Mouse (Mus musculus) forelimb bud, embryonic 11.5 days (tissue): ENCODE data around the gene Muc1.

Experiments
- DNase-seq: peaks from one replicate; pipeline ENCODE4 v3.0.0-alpha.2; 2012; ENCODE audit warnings: low read depth, low spot score

Muc1 gene

DNA sequence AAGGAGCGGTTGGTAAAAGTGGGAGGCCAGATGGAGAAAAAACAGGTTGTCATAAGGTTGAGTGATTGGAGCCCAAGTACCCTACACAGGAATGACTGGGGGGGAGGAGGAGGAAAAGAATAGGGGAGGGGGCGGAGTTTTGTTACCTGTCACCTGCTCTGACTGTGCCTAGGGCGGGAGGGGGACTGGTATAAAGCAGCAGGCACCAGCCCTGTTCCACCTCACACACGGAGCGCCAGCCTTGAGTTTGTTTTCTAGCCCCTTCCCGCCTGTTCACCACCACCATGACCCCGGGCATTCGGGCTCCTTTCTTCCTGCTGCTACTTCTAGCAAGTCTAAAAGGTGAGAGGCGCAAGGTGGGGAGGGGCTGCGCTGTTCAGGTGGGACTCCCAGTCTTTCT, at the start of gene Muc1:
Gene Muc1, plus strand, starts transcription at position 222 of the 400 bp plus-strand sequence.
- no peak for DNase-seq

DNA sequence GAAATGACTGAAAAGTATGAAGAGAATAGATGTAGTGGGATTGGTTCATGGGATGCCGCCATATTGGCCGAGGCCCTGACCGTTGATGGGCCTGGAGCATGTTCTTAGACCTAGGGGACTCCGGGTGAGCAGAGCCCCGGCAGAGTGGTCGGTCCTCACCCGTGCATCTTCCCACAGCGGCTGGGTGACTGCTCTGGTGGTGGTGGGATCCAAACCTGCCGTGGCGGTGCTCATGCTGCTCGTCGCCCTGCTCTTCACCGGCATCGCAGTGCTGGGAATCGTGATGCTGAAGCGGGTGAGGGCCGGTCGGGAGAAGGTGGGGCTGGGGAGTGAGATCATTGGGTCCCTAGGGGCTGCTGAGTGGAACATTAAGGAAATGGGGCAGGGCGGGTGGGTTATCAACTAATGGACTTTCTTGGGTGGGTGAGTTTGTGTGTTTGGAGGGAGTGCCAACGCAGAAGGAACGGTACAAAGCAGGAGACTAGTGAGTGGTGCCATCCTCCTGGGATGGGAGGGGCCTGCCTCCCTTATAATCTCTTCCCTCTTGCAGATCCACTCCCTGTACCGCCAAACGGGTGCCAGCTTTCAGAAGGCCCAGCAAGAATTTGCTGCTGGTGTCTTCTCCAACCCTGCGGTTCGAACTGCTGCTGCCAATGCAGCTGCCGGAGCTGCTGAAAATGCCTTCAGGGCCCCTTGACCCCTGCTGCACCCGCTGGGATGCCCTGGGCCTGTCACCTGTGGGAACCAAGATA, 46.9 kb upstream of the Muc1 start:
- DNase-seq: no peak

DNA sequence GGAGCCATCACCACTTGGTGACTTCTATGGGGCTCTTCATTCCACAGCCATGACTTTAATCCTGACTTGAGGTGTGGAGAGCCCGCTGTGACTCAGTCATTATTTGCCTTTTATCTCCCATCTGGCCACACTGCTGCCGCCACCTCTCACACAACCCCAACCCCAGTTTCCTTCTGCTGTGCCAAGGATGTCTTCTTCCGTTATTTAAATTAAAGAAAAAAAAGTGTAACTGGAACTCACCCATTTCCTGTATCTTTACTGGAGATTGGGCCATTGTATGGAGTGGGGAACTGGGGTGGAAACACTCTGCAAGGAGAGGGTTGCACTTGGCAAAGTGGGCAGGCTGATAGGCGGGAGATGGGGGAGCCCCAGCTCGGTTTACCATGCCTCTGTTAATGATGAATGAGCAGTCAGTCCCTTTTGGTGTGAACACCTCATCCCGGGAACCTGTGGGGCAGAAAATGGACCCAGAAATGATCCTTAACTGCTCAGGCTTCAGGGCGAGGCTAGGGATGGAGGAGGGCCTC, 46.3 kb upstream of the Muc1 start:
- DNase-seq: no peak

DNA sequence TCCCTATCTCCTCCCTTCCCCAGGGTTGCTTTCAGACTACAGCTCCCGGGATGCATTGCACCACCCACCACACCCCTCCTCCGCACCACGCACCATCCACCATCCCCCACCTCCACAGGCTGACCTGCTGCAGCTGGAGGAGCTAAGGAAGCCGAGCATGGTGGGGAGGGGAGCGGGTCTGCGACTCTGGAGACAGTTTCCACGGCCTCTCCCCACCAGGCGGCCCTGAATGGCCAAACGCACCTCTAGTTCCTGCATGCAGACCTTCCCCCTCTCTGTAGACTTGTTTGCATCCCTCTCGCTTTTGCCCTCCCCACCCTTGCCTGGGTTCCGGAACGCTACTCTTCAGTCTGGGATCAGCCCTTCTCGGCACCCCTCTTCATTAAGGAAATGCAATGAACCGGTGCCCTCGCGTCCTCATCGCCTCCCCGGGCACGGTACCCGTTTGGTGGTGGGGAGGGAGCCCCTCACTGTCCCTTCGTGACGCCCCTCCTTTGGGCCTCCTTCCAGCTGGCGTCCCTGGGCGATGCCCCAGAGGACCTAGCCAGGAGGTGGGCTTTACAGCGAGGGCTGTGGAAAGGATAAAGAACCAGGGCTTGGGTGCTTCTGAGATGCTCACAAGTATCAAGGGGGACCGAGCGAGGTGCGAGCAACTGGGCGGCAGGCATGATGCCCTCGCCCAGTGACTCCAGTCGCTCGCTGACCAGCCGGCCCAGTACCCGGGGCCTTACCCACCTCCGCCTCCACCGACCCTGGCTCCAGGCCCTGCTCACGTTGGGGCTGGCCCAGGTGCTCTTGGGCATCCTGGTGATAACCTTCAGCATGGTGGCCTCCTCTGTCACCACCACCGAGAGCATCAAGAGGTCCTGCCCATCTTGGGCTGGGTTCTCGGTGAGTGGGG, 45.5 kb upstream of the Muc1 start, which contains the start of gene Fam189b:
Gene Fam189b, plus strand, starts transcription at position 86 of the 901 bp plus-strand sequence.
- DNase-seq: peak; percentile 86

DNA sequence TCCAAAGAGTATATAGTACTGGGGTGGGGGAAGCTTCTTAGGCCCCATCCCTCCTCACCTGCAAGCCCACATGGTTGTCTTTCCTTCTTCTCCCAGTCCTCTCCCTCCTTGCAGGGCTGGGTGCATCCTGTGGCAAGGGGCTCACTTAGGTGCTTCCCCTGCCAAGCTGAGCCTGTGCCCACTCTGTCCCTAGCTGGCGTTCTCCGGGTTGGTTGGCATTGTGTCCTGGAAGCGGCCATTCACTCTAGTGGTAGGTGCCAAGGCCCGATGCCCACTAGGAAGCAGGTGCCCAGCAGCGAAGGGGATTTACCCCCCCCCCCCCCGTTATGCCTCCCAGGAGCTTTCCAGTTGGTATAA, 44.9 kb upstream of the Muc1 start:
- no peak for DNase-seq

DNA sequence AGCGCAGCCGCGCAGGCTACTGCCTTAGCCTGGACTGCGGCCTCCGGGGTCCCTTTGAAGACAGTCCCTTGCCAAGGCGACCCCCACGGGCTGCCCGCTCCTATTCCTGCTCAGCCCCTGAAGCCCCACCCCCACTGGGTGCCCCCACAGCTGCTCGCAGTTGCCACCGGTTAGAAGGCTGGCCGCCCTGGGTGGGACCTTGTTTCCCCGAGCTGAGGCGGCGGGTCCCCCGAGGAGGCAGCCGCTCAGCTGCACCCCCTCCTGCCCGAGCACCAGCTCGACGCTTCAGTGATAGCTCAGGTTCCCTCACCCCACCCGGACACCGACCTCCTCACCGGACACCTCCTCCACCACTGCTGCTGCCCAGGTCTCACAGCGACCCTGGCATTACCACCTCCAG, 41.7 kb upstream of the Muc1 start:
- no peak for DNase-seq

DNA sequence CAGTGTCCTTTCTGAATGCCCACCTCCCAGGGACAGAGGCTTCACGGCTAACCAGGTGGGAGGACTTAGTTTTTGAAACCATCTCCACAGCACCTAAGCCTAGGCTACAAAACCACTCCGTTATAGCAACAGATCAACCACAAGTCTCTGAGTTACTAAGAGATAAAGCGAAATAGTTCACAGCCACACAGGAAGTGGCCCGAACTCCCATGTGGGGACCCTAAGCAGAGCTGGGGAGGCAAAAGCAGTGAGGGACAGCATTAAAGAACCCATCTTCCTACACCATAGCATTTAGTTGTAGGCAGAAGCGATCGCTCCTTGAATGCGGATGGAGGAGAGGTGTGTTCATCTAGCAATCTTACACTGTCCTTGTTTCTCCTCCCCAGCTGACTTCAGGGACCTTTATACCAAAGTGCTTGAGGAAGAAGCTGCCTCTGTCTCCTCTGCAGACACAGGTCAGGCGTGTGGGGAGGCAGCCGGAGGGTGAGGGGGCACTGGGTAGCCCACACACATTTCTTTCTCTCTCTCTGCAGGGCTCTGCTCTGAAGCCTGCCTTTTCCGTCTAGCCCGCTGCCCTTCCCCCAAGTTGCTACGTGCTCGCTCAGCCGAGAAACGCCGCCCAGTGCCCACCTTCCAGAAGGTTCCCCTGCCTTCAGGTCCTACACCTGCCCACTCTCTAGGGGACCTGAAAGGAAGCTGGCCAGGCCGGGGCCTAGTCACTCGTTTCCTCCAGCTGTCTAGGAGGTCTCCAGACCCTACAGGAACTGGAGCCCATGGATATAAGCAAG, 41.0 kb upstream of the Muc1 start:
- no peak for DNase-seq

DNA sequence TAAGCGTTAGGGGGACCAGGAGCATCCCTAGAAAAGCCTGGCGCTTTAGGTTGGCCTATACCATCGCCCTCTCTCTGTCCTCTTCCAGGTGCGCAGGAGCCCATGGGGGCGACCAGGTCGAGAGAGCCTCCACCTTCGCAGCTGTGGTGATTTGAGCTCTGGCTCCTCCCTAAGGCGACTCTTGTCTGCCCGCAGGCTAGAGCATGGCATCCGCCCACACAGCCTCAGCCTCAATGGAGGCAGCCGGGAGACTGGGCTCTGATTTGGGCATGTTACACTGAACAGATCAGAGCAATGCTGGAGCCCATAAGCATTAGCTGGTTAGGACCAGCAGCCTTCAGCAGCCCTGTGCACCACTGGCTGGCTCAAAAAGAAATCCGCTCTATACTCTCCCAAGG, 40.4 kb upstream of the Muc1 start:
- no peak for DNase-seq

DNA sequence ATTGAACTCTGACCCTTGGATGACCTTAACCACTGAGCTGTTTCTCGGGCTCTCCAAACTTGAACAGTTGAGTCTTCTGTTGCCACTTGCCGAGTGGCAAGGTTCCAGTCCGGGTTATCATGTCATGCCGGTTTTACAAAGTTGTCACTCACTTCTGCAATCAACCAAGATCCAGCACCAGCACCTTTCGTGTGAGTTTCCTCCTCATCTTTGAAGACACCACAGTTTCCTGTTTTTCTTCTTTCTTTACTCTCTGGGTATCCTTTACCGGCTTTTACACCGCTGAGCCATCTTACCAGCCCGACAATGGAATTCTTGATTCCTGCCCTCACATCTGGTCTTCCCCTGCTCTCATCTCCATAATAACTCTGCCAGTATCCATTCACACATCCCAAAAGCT, 38.4 kb upstream of the Muc1 start:
- no peak for DNase-seq

DNA sequence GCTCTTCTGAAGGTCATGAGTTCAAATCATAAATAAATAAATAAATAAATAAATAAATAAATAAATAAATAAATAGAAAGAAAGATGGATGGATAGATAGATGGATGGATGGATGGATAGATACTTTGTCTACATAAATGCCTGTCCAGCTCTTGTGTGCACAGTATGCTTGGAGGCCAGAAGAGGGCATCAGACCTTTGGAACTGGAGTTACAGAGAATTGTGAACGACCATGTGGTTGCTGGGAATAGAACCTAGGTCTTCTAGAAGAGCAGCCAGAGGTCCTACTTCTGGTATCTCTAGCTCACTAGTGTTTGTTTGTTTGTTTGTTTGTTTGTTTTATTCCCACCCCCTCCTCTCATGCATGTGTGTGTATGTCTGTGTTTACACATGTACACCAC, 35.5 kb upstream of the Muc1 start:
- no peak for DNase-seq

DNA sequence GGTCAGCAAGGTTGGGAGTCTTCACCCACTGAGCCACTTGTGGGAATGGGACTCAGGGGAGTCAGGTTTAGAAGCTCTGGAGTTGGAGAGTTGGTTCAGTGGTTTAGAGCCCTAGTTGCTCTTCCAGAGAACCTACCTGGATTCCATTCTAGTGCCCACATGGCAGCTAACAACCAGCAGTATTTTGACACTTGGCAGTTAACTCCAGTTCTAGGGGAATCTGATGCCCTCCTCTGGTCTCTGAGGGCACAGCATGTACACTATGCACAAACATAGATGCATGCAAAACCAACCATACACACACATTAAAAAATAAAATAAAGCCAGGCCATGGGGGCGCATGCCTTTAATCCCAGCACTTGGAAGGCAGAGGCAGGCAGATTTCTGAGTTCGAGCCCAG, 35.0 kb upstream of the Muc1 start:
- DNase-seq: no peak

DNA sequence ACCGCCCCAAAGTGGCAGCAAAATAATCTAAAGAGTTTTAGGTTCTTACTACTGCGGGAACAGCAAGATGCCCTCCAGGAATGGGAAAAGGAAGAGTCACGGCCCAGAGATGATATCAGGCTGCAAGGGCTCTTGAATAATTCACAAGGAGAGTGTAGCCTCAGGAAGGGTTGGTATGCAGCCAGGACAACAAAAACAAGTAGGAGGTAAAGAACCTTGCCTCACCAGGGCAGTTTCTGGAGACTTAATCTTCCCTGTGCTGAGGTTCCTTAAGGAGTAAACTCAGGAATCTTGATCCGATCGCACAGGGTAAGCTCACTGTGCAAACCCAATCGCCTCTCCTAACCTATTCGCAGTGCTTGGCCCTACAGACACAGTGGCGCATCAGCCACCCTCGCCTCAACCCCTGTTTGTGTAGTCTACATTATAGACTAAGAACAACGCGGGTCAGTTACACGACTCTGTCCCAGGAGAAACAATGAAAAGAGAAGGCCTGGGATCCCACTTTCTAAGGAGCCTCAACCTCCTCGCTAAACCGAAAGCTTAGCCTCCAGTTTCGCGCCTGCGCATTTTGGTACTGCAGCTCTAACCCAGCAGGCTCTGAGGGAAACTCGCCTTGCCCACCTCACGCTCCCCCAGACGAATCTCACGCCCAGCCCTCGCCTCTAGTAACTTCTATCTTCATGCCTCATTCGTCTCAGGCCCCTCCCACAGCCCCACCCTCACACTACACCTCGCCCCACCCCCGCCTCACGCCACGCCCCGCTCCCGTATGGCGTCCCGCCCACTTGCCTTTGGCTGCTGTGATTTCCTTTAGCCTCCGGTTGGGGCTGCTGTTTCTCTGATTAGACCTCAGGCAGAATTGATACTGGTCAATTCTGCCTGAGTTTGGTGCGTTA, 32.6 kb upstream of the Muc1 start:
- DNase-seq: peak; percentile 93

DNA sequence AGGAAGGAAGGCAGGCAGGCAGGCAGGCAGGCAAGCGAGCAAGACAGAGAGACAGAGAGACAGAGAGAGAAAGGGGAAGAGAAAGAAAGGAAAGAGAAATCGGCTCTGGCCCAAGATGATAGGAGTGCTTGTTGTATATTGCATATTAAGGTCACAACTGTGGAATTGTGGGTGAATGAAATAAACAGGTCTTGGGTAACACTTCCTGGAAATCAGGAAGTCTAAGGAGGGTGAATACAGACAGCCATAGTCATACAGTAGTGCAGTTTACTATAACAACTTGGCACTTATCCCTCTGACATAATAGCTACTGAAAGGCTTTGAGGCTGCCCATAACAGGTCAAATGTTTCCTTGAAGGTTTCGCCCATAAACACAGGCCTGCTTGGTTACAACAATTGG, 29.0 kb upstream of the Muc1 start:
- no peak for DNase-seq

DNA sequence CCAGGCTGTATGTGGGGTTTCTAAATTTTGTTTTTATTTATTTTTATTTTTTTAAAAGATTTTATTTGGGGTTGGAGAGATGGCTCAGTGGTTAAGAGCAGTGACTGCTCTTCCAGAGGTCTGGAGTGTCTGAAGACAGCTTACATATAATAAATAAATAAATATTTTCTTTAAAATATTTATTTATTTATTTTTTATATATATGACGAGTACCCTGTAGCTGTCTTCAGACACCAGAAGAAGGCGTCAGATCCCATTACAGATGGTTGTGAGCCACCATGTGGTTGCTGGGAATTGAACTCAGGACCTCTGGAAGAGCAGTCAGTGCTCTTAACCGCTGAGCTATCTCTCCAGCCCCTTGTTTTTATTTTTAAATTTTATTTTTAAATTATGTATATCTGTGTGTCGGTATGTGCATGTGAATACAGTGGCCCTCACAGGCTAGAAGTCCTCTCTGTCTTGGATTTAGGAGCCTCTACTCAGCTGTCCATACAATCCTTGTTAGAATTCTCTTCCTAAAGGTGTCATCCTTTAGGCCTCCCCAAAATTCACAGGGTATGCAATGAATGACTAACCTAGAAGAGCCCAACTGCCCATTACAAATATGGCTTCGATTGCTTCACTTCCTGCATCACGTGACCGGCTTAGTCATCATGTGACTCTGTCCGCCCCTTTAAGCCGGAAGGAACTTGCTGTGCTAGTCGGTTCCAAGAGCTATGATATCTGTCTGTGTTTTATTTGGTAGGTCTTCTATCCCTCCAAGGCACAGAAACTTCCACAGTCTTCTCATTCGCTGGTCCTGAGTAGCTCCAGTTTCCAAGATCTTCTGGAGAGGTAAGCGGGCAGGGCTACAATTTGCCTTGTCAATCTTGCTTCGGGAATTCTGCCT, 26.4 kb upstream of the Muc1 start, which contains the start of gene Gba:
Gene Gba, plus strand, starts transcription at position 676 of the 889 bp plus-strand sequence.
- DNase-seq: peak; percentile 89

DNA sequence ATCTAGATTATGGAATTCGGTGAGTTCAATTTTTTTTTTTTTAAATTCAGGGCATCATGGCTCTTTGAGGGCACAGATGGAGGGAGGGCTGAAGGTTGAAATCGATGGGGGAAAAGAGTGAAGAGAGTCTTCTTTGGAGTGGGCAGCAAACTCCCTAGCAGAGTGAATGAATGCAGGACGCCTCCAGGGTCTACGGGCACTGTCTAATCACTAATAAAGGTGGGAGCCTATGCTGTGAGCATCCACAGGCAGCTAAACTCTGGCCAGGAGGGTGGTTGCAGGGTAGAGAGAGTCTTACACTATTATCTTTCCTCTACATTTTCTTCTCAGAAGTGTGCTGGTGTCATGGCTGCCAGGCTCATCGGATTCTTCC, 25.7 kb upstream of the Muc1 start:
- no peak for DNase-seq

DNA sequence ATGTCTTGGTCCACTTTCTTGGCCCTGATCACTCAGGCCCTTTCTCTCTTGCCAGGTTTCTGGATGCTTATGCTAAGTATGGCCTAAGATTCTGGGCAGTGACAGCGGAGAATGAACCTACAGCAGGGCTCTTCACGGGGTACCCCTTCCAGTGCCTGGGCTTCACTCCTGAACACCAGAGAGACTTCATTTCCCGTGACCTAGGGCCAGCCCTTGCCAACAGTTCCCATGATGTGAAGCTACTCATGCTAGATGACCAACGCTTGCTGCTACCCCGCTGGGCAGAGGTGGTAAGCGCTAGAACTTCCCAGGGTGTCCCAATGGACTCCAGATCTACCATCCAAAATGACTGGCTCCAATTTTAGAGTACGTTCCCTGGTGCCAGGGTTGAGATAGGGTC, 22.8 kb upstream of the Muc1 start:
- DNase-seq: no peak

DNA sequence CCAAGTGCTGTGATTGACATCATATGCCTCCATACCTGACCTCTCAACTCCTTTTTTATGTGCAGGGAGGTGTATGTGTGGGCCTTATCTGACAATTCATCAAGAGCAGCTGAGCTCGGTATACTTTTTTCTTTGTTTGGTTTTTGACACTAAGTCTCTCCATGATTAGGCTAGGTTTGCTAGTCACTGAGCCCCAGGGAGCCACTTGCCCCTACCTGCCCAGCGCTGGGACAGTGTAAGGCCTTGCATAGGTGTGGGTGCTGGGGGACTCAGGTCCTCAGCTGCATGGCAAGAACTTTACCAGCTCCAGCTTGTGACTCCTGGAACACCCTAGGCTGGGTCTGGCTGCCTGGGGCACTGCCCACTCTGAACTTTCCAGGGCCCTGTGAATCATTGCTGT, 22.2 kb upstream of the Muc1 start:
- no peak for DNase-seq

DNA sequence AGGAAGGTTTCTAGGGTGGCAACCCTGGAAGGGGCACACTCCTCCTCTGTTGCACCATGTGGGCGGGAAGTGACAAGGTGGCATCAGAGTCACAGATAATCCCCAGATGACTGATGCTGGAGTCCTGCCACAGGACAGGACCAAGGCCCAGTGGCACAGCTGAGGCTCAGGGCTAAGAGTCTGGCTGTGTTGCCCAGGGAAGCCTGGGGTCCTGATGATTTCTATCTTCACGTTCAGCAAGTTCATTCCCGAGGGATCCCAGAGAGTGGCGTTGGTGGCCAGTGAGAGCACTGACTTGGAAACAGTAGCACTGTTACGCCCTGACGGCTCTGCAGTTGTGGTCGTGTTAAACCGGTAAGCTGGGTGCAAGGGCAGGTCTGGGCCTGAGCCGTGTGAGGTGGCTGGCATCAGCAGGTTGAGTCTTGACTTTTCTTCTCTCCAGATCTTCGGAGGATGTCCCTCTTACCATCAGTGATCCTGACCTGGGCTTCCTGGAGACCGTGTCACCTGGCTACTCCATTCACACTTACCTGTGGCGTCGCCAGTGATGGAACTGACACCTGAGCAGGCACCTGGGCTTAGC, 20.7 kb upstream of the Muc1 start:
- no peak for DNase-seq

DNA sequence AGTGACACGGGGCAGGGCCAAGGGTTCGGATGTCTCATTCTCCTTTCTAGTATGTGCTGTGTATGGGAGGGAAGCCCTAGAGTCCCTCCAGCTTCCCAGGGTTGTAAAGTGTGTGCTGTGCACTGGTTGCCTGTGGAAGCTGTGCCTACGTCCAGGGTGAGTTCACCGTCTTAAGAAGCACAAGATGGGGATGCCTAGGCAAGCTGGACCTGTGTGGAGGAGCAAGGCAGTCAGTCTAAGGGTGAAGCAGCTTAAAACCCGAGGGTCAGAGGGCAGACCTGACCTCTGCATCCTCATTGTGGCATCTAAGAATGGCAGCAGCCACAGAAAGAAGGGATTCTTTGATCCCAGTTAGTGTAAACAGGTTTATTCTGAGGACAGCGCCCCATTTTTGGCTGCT, 20.1 kb upstream of the Muc1 start:
- DNase-seq: no peak
